Mouse (Mus musculus) brain, embryonic 14.5 days (tissue): ENCODE results near the gene Exoc3l4.

Experiments used
- CTCF ChIP-seq: fragments of 200-500 bp; IDR thresholded peaks from 2 replicates; pipeline ENCODE4 v1.5.1; 2012; ENCODE audit warnings: inconsistent platforms, mild to moderate bottlenecking, moderate library complexity, borderline replicate concordance; ENCODE audit not compliant: insufficient read depth, insufficient read length; ENCODE audit errors: extremely low read depth
- POLR2A ChIP-seq: fragments of 200-500 bp; IDR thresholded peaks from 2 replicates; pipeline ENCODE4 v1.6.1; 2012; ENCODE audit warnings: mild to moderate bottlenecking, inconsistent platforms, borderline replicate concordance; ENCODE audit not compliant: poor library complexity, insufficient read depth, insufficient read length, severe bottlenecking; ENCODE audit errors: extremely low read depth

DNA sequence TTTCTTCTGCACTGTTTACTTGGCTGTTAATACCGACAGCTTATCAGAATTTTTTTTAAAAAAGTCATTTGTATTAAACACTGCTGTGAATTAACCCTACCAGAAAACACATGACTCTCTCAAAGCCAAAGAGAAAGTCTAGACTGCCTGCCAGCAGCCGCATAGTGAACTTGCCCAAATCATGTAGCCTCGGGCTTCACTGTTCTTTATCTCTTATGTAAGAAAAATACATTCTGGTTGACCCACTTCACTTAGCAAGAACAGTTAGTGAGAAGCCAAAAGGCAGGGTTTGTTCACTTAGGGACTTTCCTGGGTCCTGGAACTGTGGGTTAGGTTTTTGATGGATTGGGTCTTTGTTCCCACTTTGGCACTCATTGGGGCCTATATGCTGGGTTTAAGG is 54.9 kb downstream of the Exoc3l4 start:
- TF ChIP-seq CTCF (no peak), POLR2A (no peak)
